Mouse (Mus musculus): ENCODE measurements around the gene Neurl1b. TPM values are rescaled to one million over a fixed set of nuclear protein-coding genes. Genes with fewer than 3 reads are reported as not detected.

Neurl1b gene
- total and polyA plus RNA-seq, 3 experiments: under 0.01 TPM; not detected in 2

- no peak overlapping the region for H3K4me3 ChIP-seq (ENCODE audit: low read depth, low read length)
- peaks cover 5% of the 10 kb centered on the region; the same call in 1 of the 2 replicates for H3K4me1 ChIP-seq (ENCODE audit: insufficient read depth, low read depth, low read length)
- TF ChIP-seq CTCF (IDR thresholded peaks at IDR 0.05; ENCODE audit: low read depth, low read length) (no peak), GATA2 (IDR thresholded peaks at IDR 0.05; ENCODE audit: borderline replicate concordance, low read depth, low read length) (no peak), TAL1 (conservative IDR thresholded peaks at IDR 0.05; ENCODE audit: low read depth, low read length) (no peak), GATA1 (IDR thresholded peaks at IDR 0.05; ENCODE audit: borderline replicate concordance, low read length) (no peak), POLR2AphosphoS5 (IDR thresholded peaks at IDR 0.05; ENCODE audit: insufficient replicate concordance, low read depth, low read length) (no peak)
- no peaks in the 10 kb centered on the region for H3K36me3 ChIP-seq (replicated peaks)
- DNase-seq (ENCODE audit: low spot score) (no peak), ATAC-seq (ENCODE audit: extremely low read depth, insufficient number of reproducible peaks, low FRiP score, poor library complexity, severe bottlenecking) (no peak)
- H3K9me3 ChIP-seq (replicated peaks): no peaks in the 10 kb centered on the region
- peaks cover 46% of the 10 kb centered on the region for H3K27me3 ChIP-seq (ENCODE audit: insufficient read depth, low read length)
Observed at GRCm38 (mm10) chr17:26464481-26464880, 49.9 kb downstream of the Neurl1b start.

DNA sequence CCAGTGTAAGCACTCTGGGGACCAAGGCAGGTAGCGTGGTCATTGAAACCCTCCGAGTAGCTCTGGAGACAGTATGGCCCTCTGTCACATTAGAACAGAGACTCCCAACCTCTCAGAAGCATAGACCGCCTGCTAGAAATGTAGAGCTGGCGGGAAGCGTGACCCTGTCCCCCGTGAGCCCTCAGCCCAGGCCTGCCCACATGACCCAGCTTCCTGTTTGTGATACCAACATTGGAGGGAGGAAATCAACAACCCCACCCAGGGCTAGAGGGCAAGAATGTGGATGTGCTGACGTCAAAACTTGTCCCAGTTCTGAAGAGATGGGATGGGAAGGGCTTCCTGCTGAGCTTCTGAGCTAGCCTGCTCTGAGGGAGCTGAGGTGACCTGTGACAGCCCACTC lies 50.3 kb downstream of the Neurl1b start:
- Histone ChIP-seq H3K9me3 (replicated peaks) (no peaks in the 10 kb centered on the region), H3K36me3 (replicated peaks) (no peaks in the 10 kb centered on the region), H3K27me3 (ENCODE audit: insufficient read depth, low read length) (peaks cover 51% of the 10 kb centered on the region), H3K4me1 (ENCODE audit: insufficient read depth, low read depth, low read length) (peaks cover 5% of the 10 kb centered on the region; the same call in 1 of the 2 replicates), H3K4me3 (ENCODE audit: low read depth, low read length) (no peak overlapping the region)
- DNase-seq (ENCODE audit: low spot score) (no peak), ATAC-seq (ENCODE audit: extremely low read depth, insufficient number of reproducible peaks, low FRiP score, poor library complexity, severe bottlenecking) (no peak)
- no peak for TF ChIP-seq GATA2 (IDR thresholded peaks at IDR 0.05; ENCODE audit: borderline replicate concordance, low read depth, low read length)
- TF ChIP-seq TAL1 (conservative IDR thresholded peaks at IDR 0.05; ENCODE audit: low read depth, low read length): no peak
- TF ChIP-seq POLR2AphosphoS5 (IDR thresholded peaks at IDR 0.05; ENCODE audit: insufficient replicate concordance, low read depth, low read length): no peak
- no peak for TF ChIP-seq CTCF (IDR thresholded peaks at IDR 0.05; ENCODE audit: low read depth, low read length)
- no peak for TF ChIP-seq GATA1 (IDR thresholded peaks at IDR 0.05; ENCODE audit: borderline replicate concordance, low read length)

DNA sequence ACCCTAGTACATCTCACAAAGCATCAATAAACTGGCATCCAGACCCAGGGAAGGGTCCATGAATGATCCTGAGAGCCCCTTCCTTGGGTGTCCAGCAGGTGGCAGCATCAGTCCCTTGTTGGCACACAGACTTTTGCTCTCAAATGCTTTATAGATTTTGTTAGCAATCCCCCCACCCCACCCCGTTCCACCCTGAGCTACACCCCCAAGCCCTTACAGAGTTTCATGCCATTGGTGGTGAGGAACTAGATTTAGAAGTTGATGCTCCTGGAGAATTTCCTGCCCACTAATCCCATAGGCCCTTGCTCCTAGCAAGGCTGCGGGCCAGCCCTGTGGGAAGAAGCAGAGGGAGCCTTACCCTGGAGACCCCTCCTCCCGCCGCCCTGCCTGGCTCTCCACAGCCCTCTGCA lies 52.1 kb downstream of the Neurl1b start:
- Histone ChIP-seq H3K9me3 (replicated peaks) (no peaks in the 10 kb centered on the region), H3K36me3 (replicated peaks) (no peaks in the 10 kb centered on the region), H3K4me1 (ENCODE audit: insufficient read depth, low read depth, low read length) (peaks cover 5% of the 10 kb centered on the region; the same call in 1 of the 2 replicates), H3K27me3 (ENCODE audit: insufficient read depth, low read length) (peaks cover 53% of the 10 kb centered on the region), H3K4me3 (ENCODE audit: low read depth, low read length) (no peak overlapping the region)
- no peak for ATAC-seq (ENCODE audit: extremely low read depth, insufficient number of reproducible peaks, low FRiP score, poor library complexity, severe bottlenecking)
- DNase-seq (ENCODE audit: low spot score): peak; percentile 65
- TF ChIP-seq GATA1 (IDR thresholded peaks at IDR 0.05; ENCODE audit: borderline replicate concordance, low read length): no peak
- peak; percentile 72 for TF ChIP-seq CTCF (IDR thresholded peaks at IDR 0.05; ENCODE audit: low read depth, low read length)

DNA sequence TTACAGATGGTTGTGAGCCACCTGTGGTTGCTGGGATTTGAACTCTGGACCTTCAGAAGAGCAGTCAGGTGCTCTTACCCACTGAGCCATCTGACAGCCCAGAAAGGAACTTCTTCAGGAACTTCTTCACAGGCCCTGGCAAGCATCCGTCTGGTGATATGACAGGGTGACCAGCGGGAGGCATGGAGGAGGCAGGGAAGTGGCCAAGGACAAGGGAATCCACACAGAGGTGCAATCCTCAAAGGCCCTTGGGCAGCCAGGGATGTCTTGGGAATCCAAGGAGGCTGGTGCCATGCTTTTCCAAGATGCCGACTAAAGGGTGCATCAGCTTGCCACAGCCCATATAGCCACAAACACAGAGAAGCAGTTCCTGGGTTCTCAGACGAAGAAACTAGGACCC lies 53.0 kb downstream of the Neurl1b start:
- H3K36me3 ChIP-seq (replicated peaks): no peaks in the 10 kb centered on the region
- H3K9me3 ChIP-seq (replicated peaks): no peaks in the 10 kb centered on the region
- no peak for DNase-seq (ENCODE audit: low spot score)
- H3K27me3 ChIP-seq (ENCODE audit: insufficient read depth, low read length): peaks cover 52% of the 10 kb centered on the region
- TF ChIP-seq GATA1 (IDR thresholded peaks at IDR 0.05; ENCODE audit: borderline replicate concordance, low read length) (no peak), GATA2 (IDR thresholded peaks at IDR 0.05; ENCODE audit: borderline replicate concordance, low read depth, low read length) (no peak)
- no peak overlapping the region for H3K4me3 ChIP-seq (ENCODE audit: low read depth, low read length)
- ATAC-seq (ENCODE audit: extremely low read depth, insufficient number of reproducible peaks, low FRiP score, poor library complexity, severe bottlenecking): no peak
- H3K4me1 ChIP-seq (ENCODE audit: insufficient read depth, low read depth, low read length): peaks cover 5% of the 10 kb centered on the region; the same call in 1 of the 2 replicates

- ATAC-seq (ENCODE audit: extremely low read depth, insufficient number of reproducible peaks, low FRiP score, poor library complexity, severe bottlenecking) (no peak), DNase-seq (ENCODE audit: low spot score) (no peak)
- H3K36me3 ChIP-seq (replicated peaks): no peaks in the 10 kb centered on the region
- no peaks in the 10 kb centered on the region for H3K9me3 ChIP-seq (replicated peaks)
- TF ChIP-seq TAL1 (conservative IDR thresholded peaks at IDR 0.05; ENCODE audit: low read depth, low read length): no peak
- no peak for TF ChIP-seq CTCF (IDR thresholded peaks at IDR 0.05; ENCODE audit: low read depth, low read length)
- no peak for TF ChIP-seq GATA1 (IDR thresholded peaks at IDR 0.05; ENCODE audit: borderline replicate concordance, low read length)
- no peak for TF ChIP-seq POLR2AphosphoS5 (IDR thresholded peaks at IDR 0.05; ENCODE audit: insufficient replicate concordance, low read depth, low read length)
- TF ChIP-seq GATA2 (IDR thresholded peaks at IDR 0.05; ENCODE audit: borderline replicate concordance, low read depth, low read length): no peak
- H3K27me3 ChIP-seq (ENCODE audit: insufficient read depth, low read length): peaks cover 51% of the 10 kb centered on the region
- no peak overlapping the region for H3K4me3 ChIP-seq (ENCODE audit: low read depth, low read length)
- peaks cover 2% of the 10 kb centered on the region; the same call in 1 of the 2 replicates for H3K4me1 ChIP-seq (ENCODE audit: insufficient read depth, low read depth, low read length)
Observed at GRCm38 (mm10) chr17:26468102-26468894, 53.7 kb downstream of the Neurl1b start.

GRCm38 (mm10) chr17:26476871-26477270 lies 62.2 kb downstream of the Neurl1b start:
- Histone ChIP-seq H3K4me1 (ENCODE audit: insufficient read depth, low read depth, low read length) (peaks cover 17% of the 10 kb centered on the region), H3K36me3 (replicated peaks) (no peaks in the 10 kb centered on the region), H3K4me3 (ENCODE audit: low read depth, low read length) (no peak overlapping the region), H3K27me3 (ENCODE audit: insufficient read depth, low read length) (peaks cover 21% of the 10 kb centered on the region), H3K9me3 (replicated peaks) (no peaks in the 10 kb centered on the region)
- DNase-seq (ENCODE audit: low spot score): no peak
- no peak for ATAC-seq (ENCODE audit: extremely low read depth, insufficient number of reproducible peaks, low FRiP score, poor library complexity, severe bottlenecking)
- no peak for TF ChIP-seq GATA1 (IDR thresholded peaks at IDR 0.05; ENCODE audit: borderline replicate concordance, low read length)
- no peak for TF ChIP-seq GATA2 (IDR thresholded peaks at IDR 0.05; ENCODE audit: borderline replicate concordance, low read depth, low read length)
- TF ChIP-seq CTCF (IDR thresholded peaks at IDR 0.05; ENCODE audit: low read depth, low read length): no peak
- TF ChIP-seq TAL1 (conservative IDR thresholded peaks at IDR 0.05; ENCODE audit: low read depth, low read length): no peak
- TF ChIP-seq POLR2AphosphoS5 (IDR thresholded peaks at IDR 0.05; ENCODE audit: insufficient replicate concordance, low read depth, low read length): no peak
